Mouse (Mus musculus) hindbrain, embryonic 16.5 days (tissue): ENCODE data around the gene Ugt8a. TPM values are rescaled to one million over a fixed set of nuclear protein-coding genes. Genes with fewer than 3 reads are reported as not detected.

Experiments
- ATAC-seq: fragments of 200-750 bp; cut with Nextera tagmentation; 2 replicates; pipeline ENCODE4 v1.8.0; 2017; ENCODE audit warnings: moderate TSS enrichment, moderate library complexity
- H3K27ac ChIP-seq: fragments of 300-500 bp; sonication (generic); 2 replicates; pipeline ENCODE4 v1.5.1; 2014; ENCODE audit warnings: low read depth, mild to moderate bottlenecking, control low read depth, low read length, moderate library complexity
- H3K27me3 ChIP-seq: fragments of 300-500 bp; sonication (generic); replicated peaks from 2 replicates; pipeline ENCODE4 v1.6.1; 2014; ENCODE audit warnings: low read length; ENCODE audit not compliant: control insufficient read depth, insufficient read depth
- H3K36me3 ChIP-seq: fragments of 300-500 bp; sonication (generic); 2 replicates; pipeline ENCODE4 v1.6.1; 2014; ENCODE audit warnings: mild to moderate bottlenecking, low read length, moderate library complexity, mixed read lengths; ENCODE audit not compliant: control insufficient read depth, insufficient read depth
- H3K4me1 ChIP-seq: fragments of 300-500 bp; sonication (generic); 2 replicates; pipeline ENCODE4 v1.6.1; 2014; ENCODE audit warnings: low read depth, low read length; ENCODE audit not compliant: control insufficient read depth, insufficient read depth
- H3K4me2 ChIP-seq: fragments of 300-500 bp; sonication (generic); 2 replicates; pipeline ENCODE4 v1.6.1; 2014; ENCODE audit warnings: mild to moderate bottlenecking, low read length, control low read depth, moderate library complexity
- H3K4me3 ChIP-seq: fragments of 300-500 bp; sonication (generic); 2 replicates; pipeline ENCODE4 v1.5.1; 2014; ENCODE audit warnings: mild to moderate bottlenecking, low read length, control low read depth, moderate library complexity
- H3K9ac ChIP-seq: fragments of 300-500 bp; sonication (generic); 2 replicates; pipeline ENCODE4 v1.6.1; 2014; ENCODE audit warnings: low read depth, mild to moderate bottlenecking, control low read depth, low read length, moderate library complexity
- H3K9me3 ChIP-seq: fragments of 300-500 bp; sonication (generic); 2 replicates; pipeline ENCODE4 v1.6.1; 2014; ENCODE audit warnings: mild to moderate bottlenecking, low read length, moderate library complexity; ENCODE audit not compliant: control insufficient read depth
- WGBS: fragments of 180-500 bp; shearing (Covaris S2); extraction: QIAGEN DNeasy Blood & Tissue Kit; methylation state at CpG from one replicate; pipeline ENCODE4 v1.1.7; 2014; 5-methylcytosine and 5-hydroxymethylcytosine counted together
- polyA plus RNA-seq: library from polyadenylated mRNA; unstranded; fragments of >200 nt; fragmentation: Nextera tagmentation; extraction: Ambion mirVana; gene quantifications from 2 replicates; pipeline ENCODE4 v1.2.1, GENCODE M21; 2015

Ugt8a gene
- polyA plus RNA-seq, 1 experiment from 2014 or later: 3.3 TPM

DNA sequence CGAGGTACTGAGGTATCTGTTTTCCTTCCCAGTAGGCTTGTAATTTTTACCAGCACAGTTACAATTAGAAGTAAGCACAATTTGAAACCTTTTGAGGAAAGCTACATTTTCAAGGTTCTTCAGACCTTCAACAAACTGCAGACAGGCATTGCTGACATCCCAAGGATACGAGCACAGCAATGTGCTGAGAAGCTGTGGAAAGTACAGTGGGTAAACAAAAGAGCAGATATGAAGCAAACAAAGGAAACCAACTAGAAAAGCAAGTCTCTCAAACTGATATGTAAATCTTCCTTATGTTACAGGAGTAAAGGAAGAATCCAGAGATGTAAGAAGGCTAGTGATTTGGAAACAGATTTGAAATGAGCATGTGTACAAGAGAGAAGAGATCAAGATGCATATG, 54.0 kb downstream of the Ugt8a start:
- Histone ChIP-seq H3K4me1 (no peaks in the 10 kb centered on the region), H3K4me3 (no peak overlapping the region), H3K27me3 (no peaks in the 10 kb centered on the region), H3K9ac (no peak overlapping the region), H3K27ac (no peak overlapping the region), H3K9me3 (no peaks in the 10 kb centered on the region), H3K36me3 (no peaks in the 10 kb centered on the region), H3K4me2 (no peak overlapping the region)
- WGBS: 64% methylated on average over 2 of the region's 2 CpGs
- no peak for ATAC-seq

DNA sequence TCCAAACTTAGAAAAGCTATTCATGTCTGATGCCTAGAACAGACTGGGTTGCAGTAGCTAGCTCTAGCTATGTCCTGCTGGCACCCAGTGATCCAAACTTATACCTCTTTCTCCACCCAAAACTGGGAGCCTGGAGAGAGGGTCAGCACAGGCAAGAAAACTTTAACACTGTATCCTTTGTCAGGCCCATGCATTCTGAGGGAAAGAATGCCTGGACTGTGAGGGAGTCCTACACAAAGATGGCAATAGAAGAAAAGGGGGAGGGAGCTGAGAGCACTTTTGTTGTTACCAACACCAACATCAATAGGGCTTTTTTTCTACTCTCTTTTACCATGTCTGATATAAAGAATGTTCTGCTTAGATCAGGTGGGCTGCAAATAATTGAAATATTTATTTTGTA, 55.4 kb downstream of the Ugt8a start:
- no peak overlapping the region for H3K9ac ChIP-seq
- H3K4me2 ChIP-seq: no peak overlapping the region
- H3K36me3 ChIP-seq: no peaks in the 10 kb centered on the region
- no peak overlapping the region for H3K4me3 ChIP-seq
- no peaks in the 10 kb centered on the region for H3K9me3 ChIP-seq
- ATAC-seq: no peak
- H3K27me3 ChIP-seq: no peaks in the 10 kb centered on the region
- no peaks in the 10 kb centered on the region for H3K4me1 ChIP-seq
- no peak overlapping the region for H3K27ac ChIP-seq

DNA sequence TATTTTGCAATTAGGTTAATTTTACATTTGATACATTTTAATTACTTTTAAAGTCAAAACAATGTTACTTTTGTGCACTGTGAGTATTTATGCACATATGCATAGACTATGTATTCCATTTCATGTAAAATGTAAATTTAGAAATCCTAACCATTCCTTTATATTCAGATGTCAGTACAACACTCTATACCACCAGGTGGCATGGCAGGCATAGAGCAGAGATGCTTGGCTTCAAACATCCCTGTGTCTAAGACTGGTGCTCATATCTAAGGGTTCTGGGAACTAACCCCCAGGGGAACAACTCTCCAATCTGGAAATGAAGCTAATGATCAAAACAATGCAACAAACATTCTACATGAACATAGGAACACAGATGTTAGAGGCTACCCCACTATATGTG, 56.6 kb downstream of the Ugt8a start:
- H3K9ac ChIP-seq: no peak overlapping the region
- no peaks in the 10 kb centered on the region for H3K27me3 ChIP-seq
- H3K4me3 ChIP-seq: no peak overlapping the region
- H3K4me1 ChIP-seq: no peaks in the 10 kb centered on the region
- H3K4me2 ChIP-seq: no peak overlapping the region
- H3K9me3 ChIP-seq: no peaks in the 10 kb centered on the region
- H3K27ac ChIP-seq: no peak overlapping the region
- H3K36me3 ChIP-seq: no peaks in the 10 kb centered on the region
- no peak for ATAC-seq

DNA sequence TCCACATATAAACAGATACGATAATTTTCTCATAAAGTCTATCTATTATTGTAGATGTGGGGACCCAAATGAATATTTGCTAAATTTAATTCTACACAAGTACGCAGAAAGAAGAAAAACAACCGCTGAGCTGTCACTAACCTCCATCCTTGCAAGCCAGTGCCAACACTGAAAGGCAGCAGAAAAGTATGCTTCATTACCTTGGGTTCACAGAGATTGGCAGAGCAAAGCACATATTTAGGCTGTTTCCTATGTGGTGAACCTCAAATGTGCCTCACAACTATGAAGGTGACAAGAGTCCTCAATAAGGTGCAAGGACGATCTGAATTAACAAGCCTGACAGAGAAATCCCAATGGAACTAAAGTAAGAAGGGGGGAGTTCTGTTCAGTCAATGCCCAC, 64.0 kb downstream of the Ugt8a start:
- H3K9ac ChIP-seq: no peak overlapping the region
- no peak overlapping the region for H3K27ac ChIP-seq
- H3K27me3 ChIP-seq: no peaks in the 10 kb centered on the region
- no peaks in the 10 kb centered on the region for H3K36me3 ChIP-seq
- no peaks in the 10 kb centered on the region for H3K9me3 ChIP-seq
- no peak for ATAC-seq
- H3K4me1 ChIP-seq: no peaks in the 10 kb centered on the region
- no peak overlapping the region for H3K4me2 ChIP-seq
- H3K4me3 ChIP-seq: no peak overlapping the region
- WGBS: 64% methylated on average over 4 of the region's 4 CpGs

DNA sequence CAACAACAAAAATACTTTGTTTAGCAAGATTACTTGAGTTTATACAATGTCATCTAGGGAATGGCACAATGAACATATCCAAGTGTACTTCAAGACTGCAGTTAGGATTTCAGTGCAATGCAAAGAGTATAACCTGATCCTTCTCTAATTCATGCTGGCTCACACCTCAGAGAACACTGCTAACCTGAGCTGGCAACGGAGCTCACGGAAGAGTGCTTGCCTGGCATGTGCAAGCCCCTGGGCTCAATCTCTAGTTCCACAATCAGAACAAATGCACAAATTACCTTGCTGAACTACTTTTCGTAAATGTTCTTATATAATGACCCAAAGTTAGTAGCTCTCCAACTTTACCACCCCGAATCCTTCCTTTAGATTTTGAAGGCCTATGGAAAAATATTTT, 68.5 kb downstream of the Ugt8a start:
- no peaks in the 10 kb centered on the region for H3K4me1 ChIP-seq
- H3K4me3 ChIP-seq: no peak overlapping the region
- H3K27me3 ChIP-seq: no peaks in the 10 kb centered on the region
- 97% methylated on average over 4 of the region's 4 CpGs for WGBS
- H3K36me3 ChIP-seq: no peaks in the 10 kb centered on the region
- no peak overlapping the region for H3K27ac ChIP-seq
- no peaks in the 10 kb centered on the region for H3K9me3 ChIP-seq
- no peak for ATAC-seq
- no peak overlapping the region for H3K9ac ChIP-seq
- H3K4me2 ChIP-seq: no peak overlapping the region

DNA sequence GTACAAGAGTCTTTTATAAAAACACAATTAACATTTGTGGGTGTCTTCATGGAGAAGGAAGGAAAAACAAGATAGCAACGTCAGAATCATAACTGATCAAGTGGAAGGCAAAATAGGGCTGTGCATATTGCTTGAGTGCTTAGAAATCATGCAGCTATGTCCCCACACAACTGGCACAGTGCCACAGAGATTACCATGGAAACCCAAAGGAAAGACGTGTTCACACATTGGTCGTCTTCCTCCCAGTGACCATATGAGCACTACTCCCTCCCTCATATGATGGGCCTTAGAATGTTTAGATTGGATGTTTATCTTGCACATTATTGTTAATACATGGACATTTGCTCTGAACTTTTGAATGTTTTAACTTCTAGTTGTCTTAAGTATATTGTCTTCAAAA, 76.8 kb downstream of the Ugt8a start:
- H3K4me1 ChIP-seq: no peaks in the 10 kb centered on the region

DNA sequence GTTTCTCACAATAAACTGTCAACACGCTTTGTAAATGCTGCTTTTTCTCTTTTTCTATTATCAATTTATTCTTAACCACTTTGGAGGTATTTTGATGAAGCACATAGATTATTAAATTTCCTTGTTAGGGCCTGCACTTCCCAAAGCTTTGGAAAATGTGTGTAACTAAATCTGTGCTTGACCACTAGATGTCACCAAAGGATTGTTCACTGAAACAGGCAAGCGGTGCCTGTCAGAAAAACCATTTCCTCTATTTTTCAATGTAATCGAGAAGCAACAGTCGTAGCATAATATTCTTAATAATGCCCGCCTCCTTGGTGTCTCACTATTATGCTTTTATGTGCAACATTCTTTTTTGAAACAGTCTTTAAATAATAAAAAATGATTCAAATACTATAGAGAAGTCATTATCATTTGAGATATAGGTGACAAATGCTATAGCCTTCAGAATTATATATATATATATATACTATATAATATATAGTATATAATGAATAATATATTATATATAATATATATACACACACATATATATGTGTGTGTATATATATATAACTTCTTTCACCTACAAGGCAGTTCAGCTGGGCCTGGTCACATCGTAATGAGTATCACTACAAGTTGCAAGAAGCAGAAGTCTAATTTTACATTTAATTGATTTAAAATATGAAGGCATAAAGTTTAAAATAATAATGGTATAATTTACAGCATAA, 89.1 kb downstream of the Ugt8a start:
- Histone ChIP-seq H3K27ac (no peak overlapping the region), H3K4me2 (no peak overlapping the region), H3K9me3 (no peaks in the 10 kb centered on the region), H3K27me3 (no peaks in the 10 kb centered on the region), H3K36me3 (no peaks in the 10 kb centered on the region), H3K4me1 (no peaks in the 10 kb centered on the region), H3K9ac (no peak overlapping the region), H3K4me3 (no peak overlapping the region)
- ATAC-seq: peak; percentile 69; the same call in 1 of the 2 replicates
- WGBS: 24% methylated on average over 6 of the region's 6 CpGs

More for the DNA sequence above, 76.8 kb downstream of the Ugt8a start:
- H3K4me2 ChIP-seq: no peak overlapping the region
- WGBS: 48% methylated on average over 3 of the region's 3 CpGs
- H3K9ac ChIP-seq: no peak overlapping the region
- no peaks in the 10 kb centered on the region for H3K9me3 ChIP-seq
- no peak overlapping the region for H3K27ac ChIP-seq
- no peak overlapping the region for H3K4me3 ChIP-seq
- no peaks in the 10 kb centered on the region for H3K36me3 ChIP-seq
- no peak for ATAC-seq
- no peaks in the 10 kb centered on the region for H3K27me3 ChIP-seq

DNA sequence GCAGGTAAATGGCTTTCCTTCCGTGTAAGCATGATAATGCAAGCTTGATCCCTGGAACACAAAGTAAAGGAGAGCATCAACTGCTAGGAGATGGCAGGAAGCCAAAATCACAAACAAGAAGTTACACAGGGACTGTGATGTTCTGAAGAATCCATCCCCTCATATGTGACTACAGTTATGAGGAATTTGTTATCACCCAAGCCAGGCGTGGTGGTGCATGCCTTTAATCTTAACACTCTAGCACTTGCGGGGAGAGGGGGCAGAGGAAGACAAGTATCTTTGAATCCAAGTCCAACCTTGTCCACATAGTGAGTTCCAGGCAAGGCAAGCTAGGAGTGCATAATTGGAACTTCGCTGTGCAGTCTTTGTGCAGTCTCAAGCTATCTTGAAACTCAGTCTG, 110.4 kb downstream of the Ugt8a start:
- no peak overlapping the region for H3K4me2 ChIP-seq
- no peak overlapping the region for H3K27ac ChIP-seq
- no peak overlapping the region for H3K4me3 ChIP-seq
- no peak for ATAC-seq
- H3K27me3 ChIP-seq: no peaks in the 10 kb centered on the region
- no peak overlapping the region for H3K9ac ChIP-seq
- WGBS: 71% methylated on average over 4 of the region's 4 CpGs
- no peaks in the 10 kb centered on the region for H3K36me3 ChIP-seq
- H3K4me1 ChIP-seq: no peaks in the 10 kb centered on the region
- H3K9me3 ChIP-seq: no peaks in the 10 kb centered on the region

DNA sequence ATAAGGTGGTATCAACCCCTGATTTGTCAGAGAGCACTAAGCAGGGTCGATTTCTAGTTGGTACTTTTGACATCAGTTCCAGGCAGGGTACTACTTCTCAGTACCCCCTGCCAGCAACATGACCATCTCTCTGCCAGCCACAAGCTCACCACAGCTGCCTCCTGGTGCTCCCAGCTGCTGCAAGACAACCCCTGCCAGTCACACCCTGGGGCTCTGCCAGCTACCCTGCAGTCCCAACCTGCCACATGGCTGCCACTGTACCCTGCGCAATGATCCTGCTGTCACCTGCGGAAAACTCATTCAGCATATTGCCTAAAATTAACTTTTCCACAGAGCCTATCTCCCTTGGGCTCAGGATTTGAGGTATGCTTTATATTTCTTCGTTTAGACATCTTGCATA, 111.2 kb downstream of the Ugt8a start:
- Histone ChIP-seq H3K4me2 (no peak overlapping the region), H3K4me3 (no peak overlapping the region), H3K9me3 (no peaks in the 10 kb centered on the region), H3K9ac (no peak overlapping the region), H3K27me3 (no peaks in the 10 kb centered on the region), H3K4me1 (no peaks in the 10 kb centered on the region), H3K36me3 (no peaks in the 10 kb centered on the region), H3K27ac (no peak overlapping the region)
- peak; percentile 80; the same call in 1 of the 2 replicates for ATAC-seq
- WGBS: 66% methylated on average over 4 of the region's 4 CpGs

DNA sequence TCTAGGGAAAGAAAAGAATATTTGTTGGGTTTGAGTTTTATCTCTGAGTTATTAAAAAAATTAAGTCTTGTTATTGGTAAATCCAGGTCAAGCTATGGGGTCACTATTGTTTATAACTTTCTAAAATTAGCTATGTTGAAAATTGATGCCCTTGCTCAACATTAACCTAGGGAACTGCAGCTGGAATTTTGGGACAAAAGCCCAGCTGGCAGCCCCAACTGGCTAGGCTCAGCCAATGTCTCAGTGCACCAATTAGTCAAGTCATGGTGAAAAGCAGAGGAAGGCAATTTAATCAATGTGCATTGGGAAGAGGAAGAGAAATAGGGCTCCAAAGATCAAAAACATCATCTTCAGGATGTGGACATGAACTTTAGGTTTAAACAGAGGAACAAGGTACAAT, 118.7 kb downstream of the Ugt8a start:
- no peaks in the 10 kb centered on the region for H3K9me3 ChIP-seq
- no peaks in the 10 kb centered on the region for H3K4me1 ChIP-seq
- H3K27me3 ChIP-seq: no peaks in the 10 kb centered on the region
- H3K9ac ChIP-seq: no peak overlapping the region
- no peak overlapping the region for H3K27ac ChIP-seq
- no peak overlapping the region for H3K4me2 ChIP-seq
- no peaks in the 10 kb centered on the region for H3K36me3 ChIP-seq
- H3K4me3 ChIP-seq: no peak overlapping the region
- ATAC-seq: no peak
